Mouse (Mus musculus) forebrain, embryonic 16.5 days (tissue): ENCODE measurements around the gene Agbl1. TPM values are rescaled to one million over a fixed set of nuclear protein-coding genes. Genes with fewer than 3 reads are reported as not detected.
"Not testable (repeated sequence)": the region's sequence is repeated elsewhere in the genome, so short reads cannot be mapped to it uniquely, and the experiment has no call there.

Experiments used
- ATAC-seq: fragments of 200-750 bp; cut with Nextera tagmentation; 2 replicates; pipeline ENCODE4 v1.8.0; 2017; ENCODE audit warnings: mild to moderate bottlenecking, moderate library complexity
- H3K27ac ChIP-seq: fragments of 300-500 bp; sonication (generic); 2 replicates; pipeline ENCODE4 v1.5.1; 2014; ENCODE audit warnings: low read length, control low read depth
- H3K27me3 ChIP-seq: fragments of 300-500 bp; sonication (generic); replicated peaks from 2 replicates; pipeline ENCODE4 v1.6.1; 2014; ENCODE audit warnings: low read length; ENCODE audit not compliant: control insufficient read depth, insufficient read depth
- H3K36me3 ChIP-seq: fragments of 300-500 bp; sonication (generic); 2 replicates; pipeline ENCODE4 v1.6.1; 2014; ENCODE audit not compliant: control insufficient read depth, insufficient read depth
- H3K4me1 ChIP-seq: fragments of 300-500 bp; sonication (generic); replicated peaks from 2 replicates; pipeline ENCODE4 v1.6.1; 2014; ENCODE audit warnings: low read length; ENCODE audit not compliant: control insufficient read depth, insufficient read depth
- H3K4me2 ChIP-seq: fragments of 300-500 bp; sonication (generic); 2 replicates; pipeline ENCODE4 v1.6.1; 2014; ENCODE audit warnings: mild to moderate bottlenecking, low read length, control low read depth
- H3K4me3 ChIP-seq: fragments of 300-500 bp; sonication (generic); replicated peaks from 2 replicates; pipeline ENCODE4 v1.5.1; 2014; ENCODE audit warnings: mild to moderate bottlenecking, low read length, control low read depth
- H3K9ac ChIP-seq: fragments of 300-500 bp; sonication (generic); replicated peaks from 2 replicates; pipeline ENCODE4 v1.6.1; 2014; ENCODE audit warnings: low read depth, low read length, control low read depth
- H3K9me3 ChIP-seq: fragments of 300-500 bp; sonication (generic); 2 replicates; pipeline ENCODE4 v1.6.1; 2016; ENCODE audit warnings: low read length; ENCODE audit not compliant: control insufficient read depth
- WGBS: fragments of 180-500 bp; shearing (Covaris S2); extraction: QIAGEN DNeasy Blood & Tissue Kit; methylation state at CpG from one replicate; pipeline ENCODE4 v1.1.7; 2014; 5-methylcytosine and 5-hydroxymethylcytosine counted together
- polyA plus RNA-seq: library from polyadenylated mRNA; unstranded; fragments of >200 nt; fragmentation: Nextera tagmentation; extraction: Ambion mirVana; gene quantifications from 2 replicates; pipeline ENCODE4 v1.2.1, GENCODE M21; 2015

Agbl1 gene
- polyA plus RNA-seq, 1 experiment from 2014 or later, result 0.39 TPM

DNA sequence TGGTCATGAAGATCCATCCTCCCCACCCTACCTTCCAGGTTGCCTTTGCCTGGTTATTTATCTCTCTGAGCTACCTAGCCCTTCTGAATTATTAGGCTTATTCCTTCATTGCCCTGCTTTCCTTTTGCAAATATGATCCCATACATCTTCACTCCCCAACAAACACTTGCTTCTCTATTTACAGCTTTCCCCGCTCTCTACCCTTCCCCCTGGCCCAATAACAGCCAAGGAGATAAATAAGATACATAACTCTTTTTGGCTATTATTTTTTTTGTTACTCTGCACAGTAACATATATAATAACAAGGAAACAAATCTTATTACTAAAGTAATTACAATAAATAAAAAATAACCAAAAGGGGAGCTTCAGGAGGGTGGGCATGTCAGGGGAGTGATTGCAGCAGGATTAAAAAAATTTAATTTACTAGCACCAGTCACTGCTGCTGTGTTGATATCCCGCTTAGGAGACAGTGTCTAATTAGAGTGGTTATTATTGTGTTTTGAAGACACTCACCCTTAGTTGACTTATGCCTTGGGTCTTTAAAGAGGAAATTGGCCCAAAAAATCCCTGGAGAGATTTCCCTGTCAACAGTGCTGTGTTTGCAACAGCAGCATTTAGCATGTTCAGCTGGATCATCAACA is 370.5 kb downstream of the Agbl1 start:
- H3K36me3 ChIP-seq, result no peaks in the 10 kb centered on the region
- H3K9ac ChIP-seq, result no peak overlapping the region
- no peak for ATAC-seq
- no peaks in the 10 kb centered on the region for H3K9me3 ChIP-seq
- no peak overlapping the region for H3K27ac ChIP-seq
- no peak overlapping the region for H3K4me3 ChIP-seq
- H3K27me3 ChIP-seq, result no peaks in the 10 kb centered on the region
- no peak overlapping the region for H3K4me2 ChIP-seq
- WGBS, result 81% methylated on average over 2 of the region's 2 CpGs
- H3K4me1 ChIP-seq, result peaks cover 4% of the 10 kb centered on the region

- H3K4me2 ChIP-seq, result no peak overlapping the region
- no peak overlapping the region for H3K4me3 ChIP-seq
- H3K4me1 ChIP-seq, result no peaks in the 10 kb centered on the region
- no peak for ATAC-seq
- no peak overlapping the region for H3K9ac ChIP-seq
- H3K36me3 ChIP-seq, result no peaks in the 10 kb centered on the region
- no peaks in the 10 kb centered on the region for H3K9me3 ChIP-seq
- no peaks in the 10 kb centered on the region for H3K27me3 ChIP-seq
- no peak overlapping the region for H3K27ac ChIP-seq
Measured at GRCm38 (mm10) chr7:76629528-76629927, 399.8 kb downstream of the Agbl1 start.

GRCm38 (mm10) chr7:76650984-76651383 is 421.3 kb downstream of the Agbl1 start:
- Histone ChIP-seq H3K36me3 (no peaks in the 10 kb centered on the region), H3K9ac (no peak overlapping the region), H3K27ac (no peak overlapping the region), H3K4me2 (no peak overlapping the region), H3K9me3 (no peaks in the 10 kb centered on the region), H3K27me3 (no peaks in the 10 kb centered on the region), H3K4me3 (no peak overlapping the region), H3K4me1 (no peaks in the 10 kb centered on the region)
- 84% methylated on average over 4 of the region's 4 CpGs for WGBS
- no peak for ATAC-seq

- Histone ChIP-seq H3K36me3 (no peaks in the 10 kb centered on the region), H3K4me1 (no peaks in the 10 kb centered on the region), H3K27ac (no peak overlapping the region), H3K4me2 (no peak overlapping the region), H3K27me3 (no peaks in the 10 kb centered on the region), H3K9ac (no peak overlapping the region), H3K9me3 (no peaks in the 10 kb centered on the region), H3K4me3 (no peak overlapping the region)
- no peak for ATAC-seq
- 88% methylated on average over 5 of the region's 5 CpGs for WGBS
Measured at GRCm38 (mm10) chr7:76661072-76661471, 431.4 kb downstream of the Agbl1 start.

DNA sequence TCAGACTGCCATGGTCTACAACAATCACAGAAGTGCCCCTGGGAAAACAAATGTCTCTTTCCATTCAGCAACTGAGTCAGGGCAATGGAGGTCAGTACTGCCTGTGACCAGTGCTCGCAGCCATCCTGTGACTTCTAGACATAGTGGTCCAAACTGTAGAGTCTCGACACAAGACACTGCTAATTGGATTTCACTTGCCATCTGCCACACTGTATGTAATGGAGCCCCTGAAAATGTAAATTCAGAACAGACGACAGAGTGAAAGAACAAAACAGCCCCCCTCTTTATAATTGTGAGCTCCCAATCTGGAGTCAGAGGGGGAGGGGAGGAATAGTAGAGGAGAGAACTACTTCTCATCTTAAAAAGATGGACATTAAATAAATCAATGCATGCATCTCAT is 445.2 kb downstream of the Agbl1 start:
- H3K4me2 ChIP-seq, result no peak overlapping the region
- 28% methylated on average over 3 of the region's 3 CpGs for WGBS
- no peaks in the 10 kb centered on the region for H3K36me3 ChIP-seq
- H3K27me3 ChIP-seq, result no peaks in the 10 kb centered on the region
- peaks cover 4% of the 10 kb centered on the region; the same call in 1 of the 2 replicates for H3K4me1 ChIP-seq
- H3K27ac ChIP-seq, result peak overlapping the region; percentile 47
- ATAC-seq, result peak; percentile 94
- H3K9me3 ChIP-seq, result no peaks in the 10 kb centered on the region
- no peak overlapping the region for H3K4me3 ChIP-seq
- no peak overlapping the region for H3K9ac ChIP-seq

- H3K4me3 ChIP-seq, result no peak overlapping the region
- H3K27ac ChIP-seq, result no peak overlapping the region
- H3K9me3 ChIP-seq, result no peaks in the 10 kb centered on the region
- no peak overlapping the region for H3K4me2 ChIP-seq
- no peaks in the 10 kb centered on the region for H3K36me3 ChIP-seq
- H3K27me3 ChIP-seq, result no peaks in the 10 kb centered on the region
- WGBS, result 92% methylated on average over 1 of the region's 1 CpGs
- peak; percentile 55 for ATAC-seq
- H3K9ac ChIP-seq, result no peak overlapping the region
- no peaks in the 10 kb centered on the region for H3K4me1 ChIP-seq
Measured at GRCm38 (mm10) chr7:76701224-76701623, 471.5 kb downstream of the Agbl1 start.

DNA sequence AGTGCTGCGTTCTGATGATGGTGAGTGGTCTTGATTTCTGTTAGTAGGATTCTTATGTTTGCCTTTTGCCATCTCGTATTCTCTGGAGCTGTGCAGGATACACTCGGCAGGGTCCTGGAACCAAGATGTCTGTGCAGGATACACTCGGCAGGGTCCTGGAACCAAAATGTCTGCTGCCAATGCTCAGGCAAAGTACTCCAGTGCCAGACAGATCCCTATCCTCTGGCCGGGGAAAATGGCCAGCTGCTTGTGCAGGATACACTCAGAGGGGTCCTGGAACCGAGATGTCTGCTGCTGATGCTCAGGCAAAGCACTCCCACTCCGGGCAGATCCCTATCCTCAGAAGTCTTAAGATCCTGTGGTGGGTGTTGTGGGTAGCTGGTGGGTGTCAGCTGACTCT is 502.5 kb downstream of the Agbl1 start:
- WGBS, result 91% methylated on average over 7 of the region's 7 CpGs
- ATAC-seq, H3K9me3 ChIP-seq, H3K36me3 ChIP-seq, H3K9ac ChIP-seq, H3K27me3 ChIP-seq, H3K27ac ChIP-seq, H3K4me1 ChIP-seq, H3K4me2 ChIP-seq, H3K4me3 ChIP-seq: not testable (repeated sequence)

GRCm38 (mm10) chr7:76777237-76777855 is 547.7 kb downstream of the Agbl1 start:
- Histone ChIP-seq H3K9me3 (no peaks in the 10 kb centered on the region), H3K4me3 (no peak overlapping the region), H3K27ac (no peak overlapping the region), H3K36me3 (no peaks in the 10 kb centered on the region), H3K27me3 (no peaks in the 10 kb centered on the region), H3K9ac (no peak overlapping the region), H3K4me1 (no peaks in the 10 kb centered on the region), H3K4me2 (no peak overlapping the region)
- 40% methylated on average over 5 of the region's 5 CpGs for WGBS
- no peak for ATAC-seq

DNA sequence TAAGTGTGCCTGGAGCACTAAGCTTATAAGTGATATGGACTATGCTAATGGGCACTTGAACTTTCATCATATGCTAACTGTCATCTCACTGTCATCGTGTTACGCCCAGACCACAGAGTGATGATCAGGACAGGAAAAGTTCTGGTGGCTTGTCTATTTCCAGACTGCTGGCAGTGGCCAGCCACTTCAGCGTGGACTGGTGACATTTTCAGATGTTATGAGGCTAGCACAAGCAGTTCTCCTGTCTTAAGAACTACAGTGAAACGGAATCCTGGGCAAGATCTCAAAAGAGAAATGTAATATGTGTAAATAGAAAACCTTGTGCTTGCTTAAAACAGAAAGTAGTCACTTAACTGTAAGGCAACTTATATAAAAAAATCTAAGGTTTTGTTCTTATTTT is 550.8 kb downstream of the Agbl1 start:
- whole genome bisulfite sequencing, result 87% methylated on average over 4 of the region's 4 CpGs
- Histone ChIP-seq H3K9ac (no peak overlapping the region), H3K27me3 (no peaks in the 10 kb centered on the region), H3K4me3 (no peak overlapping the region), H3K9me3 (no peaks in the 10 kb centered on the region), H3K4me1 (no peaks in the 10 kb centered on the region), H3K36me3 (no peaks in the 10 kb centered on the region), H3K4me2 (no peak overlapping the region), H3K27ac (no peak overlapping the region)
- ATAC-seq, result no peak
